ENCODE assay signal across 22 mouse cellular contexts in the genomic region with DNA sequence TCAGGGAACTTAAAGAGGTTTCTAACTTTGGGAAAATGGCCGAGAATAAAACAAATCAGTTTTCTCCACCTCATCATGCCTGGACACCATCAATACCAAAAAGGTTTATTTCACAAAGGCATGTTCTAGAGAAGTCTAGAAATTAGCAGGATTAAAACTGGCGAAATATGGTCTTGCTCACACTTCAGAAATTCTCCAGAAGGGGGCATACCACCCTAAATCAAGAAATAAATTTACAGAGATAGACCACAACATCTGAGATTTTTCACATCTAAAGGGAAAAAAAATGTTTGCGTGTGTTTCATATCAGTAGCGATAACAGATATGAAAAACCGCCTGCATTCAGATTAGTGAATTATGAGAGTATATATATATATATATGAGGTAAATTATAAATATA.
A peak's percentile ranks its signal among the peaks of the same experiment; 100 is the strongest.
DNase-seq lines count a peak whose midpoint lies in the region; ATAC-seq and TF ChIP-seq lines count a peak whose summit lies in the region.
"Had no signal": no experiment of that assay in that cellular context is flagged by ENCODE, and none has a peak within 500 bp of the region (broad histone marks: within the 10 kb centered on the region; RNA-seq: fewer than 3 reads in every experiment).

No protein-coding gene starts in this region.

- H3K9me3 ChIP-seq in forebrain, postnatal 0 days (ENCODE audit: low read length): no peaks in the 10 kb centered on the region
- H3K9me3 ChIP-seq in forebrain, embryonic 10.5 days: no peaks in the 10 kb centered on the region
- no peaks in the 10 kb centered on the region for H3K9me3 ChIP-seq in CH12.LX (replicated peaks; ENCODE audit: low read length)
- H3K9me3 ChIP-seq in hindbrain, embryonic 14.5 days (ENCODE audit: control insufficient read depth, low read length): no peaks in the 10 kb centered on the region
- H3K9me3 ChIP-seq: embryonic facial prominence, embryonic 15.5 days; heart, embryonic 13.5 days; limb, embryonic 13.5 days; midbrain, embryonic 15.5 days had no signal

- WGBS in forebrain, postnatal 0 days: 85% methylated on average over 5 of the region's 5 CpGs
- 82% methylated on average over 5 of the region's 5 CpGs for WGBS in forebrain, embryonic 10.5 days
- 83% methylated on average over 5 of the region's 5 CpGs for WGBS in hindbrain, embryonic 14.5 days

- no peak overlapping the region for H3K9ac ChIP-seq in forebrain, postnatal 0 days
- H3K9ac ChIP-seq in CH12.LX (ENCODE audit: insufficient read depth, low read depth): no peak overlapping the region
- no peak overlapping the region for H3K9ac ChIP-seq in hindbrain, embryonic 14.5 days
- H3K9ac ChIP-seq: embryonic facial prominence, embryonic 15.5 days; heart, embryonic 13.5 days; limb, embryonic 13.5 days; liver, embryonic 14.5 days; midbrain, embryonic 15.5 days had no signal

- dilution Hi-C loops in CH12.LX (cut with MboI; ENCODE audit: extremely low pct_ligation_motif_present, extremely low pct_unique_long_range_greater_than_20kb, low sequenced_read_pairs): no loop called here

- H3K4me3 ChIP-seq in forebrain, postnatal 0 days (ENCODE audit: low read depth, low read length): no peak overlapping the region
- no peak overlapping the region for H3K4me3 ChIP-seq in forebrain, embryonic 10.5 days
- H3K4me3 ChIP-seq in left cerebral cortex, adult 2 months: no peak overlapping the region
- no peak overlapping the region for H3K4me3 ChIP-seq in CH12.LX (replicated peaks in 1 of 3; ENCODE audit: low read depth in 2 of 3, low read length in 2 of 3, poor library complexity in 1 of 3)
- H3K4me3 ChIP-seq in hindbrain, embryonic 14.5 days (replicated peaks; ENCODE audit: low read length): no peak overlapping the region
- H3K4me3 ChIP-seq: embryonic facial prominence, embryonic 15.5 days; heart, embryonic 13.5 days; limb, embryonic 13.5 days; midbrain, embryonic 15.5 days had no signal

- no peak overlapping the region for H3K4me2 ChIP-seq in forebrain, postnatal 0 days (ENCODE audit: low read depth)
- H3K4me2 ChIP-seq in CH12.LX (ENCODE audit: insufficient read depth, low read depth, poor library complexity, severe bottlenecking): no peak overlapping the region
- no peak overlapping the region for H3K4me2 ChIP-seq in hindbrain, embryonic 14.5 days (replicated peaks)
- H3K4me2 ChIP-seq: embryonic facial prominence, embryonic 15.5 days; heart, embryonic 13.5 days; limb, embryonic 13.5 days; midbrain, embryonic 15.5 days had no signal

- H3K4me1 ChIP-seq in forebrain, postnatal 0 days (ENCODE audit: insufficient read depth): no peaks in the 10 kb centered on the region
- H3K4me1 ChIP-seq in forebrain, embryonic 10.5 days: no peaks in the 10 kb centered on the region
- no peaks in the 10 kb centered on the region for H3K4me1 ChIP-seq in CH12.LX (ENCODE audit: control insufficient read depth in 1 of 2, insufficient read depth in 2 of 2)
- H3K4me1 ChIP-seq in hindbrain, embryonic 14.5 days (replicated peaks; ENCODE audit: control insufficient read depth, insufficient read depth, low read length): no peaks in the 10 kb centered on the region
- H3K4me1 ChIP-seq: embryonic facial prominence, embryonic 15.5 days; heart, embryonic 13.5 days; limb, embryonic 13.5 days; midbrain, embryonic 15.5 days had no signal

- H3K27me3 ChIP-seq in forebrain, postnatal 0 days (ENCODE audit: insufficient read depth, low read length): no peaks in the 10 kb centered on the region
- no peaks in the 10 kb centered on the region for H3K27me3 ChIP-seq in forebrain, embryonic 10.5 days (ENCODE audit: poor library complexity, severe bottlenecking)
- no peaks in the 10 kb centered on the region for H3K27me3 ChIP-seq in CH12.LX (replicated peaks)
- no peaks in the 10 kb centered on the region for H3K27me3 ChIP-seq in hindbrain, embryonic 14.5 days (ENCODE audit: control insufficient read depth, insufficient read depth, low read length)
- H3K27me3 ChIP-seq: embryonic facial prominence, embryonic 15.5 days; heart, embryonic 13.5 days; limb, embryonic 13.5 days; midbrain, embryonic 15.5 days had no signal

- DNase-seq in forebrain, postnatal 0 days: peak; percentile 0
- no peak for DNase-seq in forebrain, embryonic 10.5 days (ENCODE audit: extremely low spot score, low spot score)
- DNase-seq in left cerebral cortex, adult 2 months (ENCODE audit: extremely low spot score in 1 of 2, low spot score in 2 of 2): no peak
- DNase-seq in left cerebral cortex, adult 11 months (ENCODE audit: low spot score): no peak
- peak; percentile 5 for DNase-seq in CH12.LX (ENCODE audit: extremely low read depth)
- peak; percentile 1 for DNase-seq in induced T-regulatory cell, adult 2 months (ENCODE audit: low read depth)
- no peak for DNase-seq in cerebellum, adult 9-10 months
- DNase-seq in hindbrain, embryonic 14.5 days (ENCODE audit: low spot score): no peak
- DNase-seq: adrenal gland, adult 8-10 months; cerebellum, adult 11 months; cerebellum, postnatal 14 days; heart, adult 11 months; kidney, adult 2 months; kidney, postnatal 4 days; lung, postnatal 10 days; thymus, postnatal 36 days had no signal

- intact Hi-C loops in left cerebral cortex, adult 2 months (cut with DNase I): no loop called here

- TF ChIP-seq RAD21 in CH12.LX (IDR thresholded peaks at IDR 0.05; ENCODE audit: low read depth, low read length): peak; percentile 32

- TF ChIP-seq POLR2A in CH12.LX (IDR thresholded peaks at IDR 0.05; ENCODE audit: low read depth, low read length): no peak

- no peak for ATAC-seq in forebrain, postnatal 0 days
- ATAC-seq in hindbrain, embryonic 14.5 days (ENCODE audit: low FRiP score): no peak
- ATAC-seq: hindbrain, embryonic 16.5 days; midbrain, embryonic 15.5 days had no signal

- TF ChIP-seq CTCF in forebrain, postnatal 0 days (IDR thresholded peaks at IDR 0.05; ENCODE audit: low read depth): no peak
- TF ChIP-seq CTCF in left cerebral cortex, adult 2 months (IDR thresholded peaks at IDR 0.05): peak; percentile 30
- peak in 1 of 2 experiments; percentile 44; a peak in 2 of 4 replicates for TF ChIP-seq CTCF in CH12.LX (conservative IDR thresholded peaks at IDR 0.05 in 1 of 2, IDR thresholded peaks at IDR 0.05 in 1 of 2; ENCODE audit: low read depth in 2 of 2, low read length in 2 of 2)

- no peaks in the 10 kb centered on the region for H3K36me3 ChIP-seq in forebrain, postnatal 0 days (ENCODE audit: insufficient read depth)
- H3K36me3 ChIP-seq in forebrain, embryonic 10.5 days (replicated peaks): no peaks in the 10 kb centered on the region
- no peaks in the 10 kb centered on the region for H3K36me3 ChIP-seq in CH12.LX (replicated peaks in 1 of 2; ENCODE audit: control insufficient read depth in 1 of 2, insufficient read depth in 1 of 2, low read length in 1 of 2)
- H3K36me3 ChIP-seq in hindbrain, embryonic 14.5 days (replicated peaks; ENCODE audit: control insufficient read depth, insufficient read depth): no peaks in the 10 kb centered on the region
- H3K36me3 ChIP-seq: embryonic facial prominence, embryonic 15.5 days; heart, embryonic 13.5 days; limb, embryonic 13.5 days; midbrain, embryonic 15.5 days had no signal

- no peak overlapping the region for H3K27ac ChIP-seq in forebrain, postnatal 0 days (ENCODE audit: low read depth, low read length)
- no peak overlapping the region for H3K27ac ChIP-seq in forebrain, embryonic 10.5 days
- no peak overlapping the region for H3K27ac ChIP-seq in left cerebral cortex, adult 2 months
- no peak overlapping the region for H3K27ac ChIP-seq in CH12.LX (ENCODE audit: insufficient read depth, low read depth)
- no peak overlapping the region for H3K27ac ChIP-seq in hindbrain, embryonic 14.5 days
- H3K27ac ChIP-seq: embryonic facial prominence, embryonic 15.5 days; heart, embryonic 13.5 days; limb, embryonic 13.5 days; liver, embryonic 14.5 days; midbrain, embryonic 15.5 days had no signal

- H3K79me2 ChIP-seq in CH12.LX (replicated peaks; ENCODE audit: control insufficient read depth, extremely low read depth, insufficient read depth, poor library complexity, severe bottlenecking): no peaks in the 10 kb centered on the region

- TF ChIP-seq EP300 in CH12.LX (IDR thresholded peaks at IDR 0.05; ENCODE audit: low read length): no peak

- in situ Hi-C loops in CH12.LX (cut with MboI; ENCODE audit: low pct_ligation_motif_present, low pct_unique_long_range_greater_than_20kb, low sequenced_read_pairs): no loop called here

TF ChIP-seq in CH12.LX, 34 proteins besides CTCF, POLR2A, EP300 and RAD21:
- TF ChIP-seq NRF1 (IDR thresholded peaks at IDR 0.05; ENCODE audit: low read depth, low read length) (no peak), TBP (conservative IDR thresholded peaks at IDR 0.05; ENCODE audit: low read depth, low read length) (no peak), SMC3 (IDR thresholded peaks at IDR 0.05; ENCODE audit: low read depth, low read length) (peak; percentile 27)

Comparison
In these comparisons a context has a peak if more than half of its experiments do, and no peak if none do; other contexts are left out.
1. DNase-seq: peak in forebrain, postnatal 0 days (single experiment), CH12.LX (single experiment) and induced T-regulatory cell, adult 2 months (single experiment); none in forebrain, embryonic 10.5 days (single experiment), left cerebral cortex, adult 2 months (0 of 2), left cerebral cortex, adult 11 months (single experiment), cerebellum, adult 9-10 months (single experiment) and hindbrain, embryonic 14.5 days (single experiment).